Mouse (Mus musculus) 3T3-L1 (cell line): ENCODE measurements around the gene Muc5ac.

Experiments
- DNase-seq: peaks from one replicate; pipeline ENCODE4 v3.0.0-alpha.2; 2015; ENCODE audit warnings: low read depth, low spot score

The Muc5ac gene

GRCm38 (mm10) chr7:141835941-141836340, 47.2 kb downstream of the Muc5ac start:
- DNase-seq = no peak

- no peak for DNase-seq
These were observed 47.7 kb downstream of the Muc5ac start for GRCm38 (mm10) chr7:141836423-141836822.

DNA sequence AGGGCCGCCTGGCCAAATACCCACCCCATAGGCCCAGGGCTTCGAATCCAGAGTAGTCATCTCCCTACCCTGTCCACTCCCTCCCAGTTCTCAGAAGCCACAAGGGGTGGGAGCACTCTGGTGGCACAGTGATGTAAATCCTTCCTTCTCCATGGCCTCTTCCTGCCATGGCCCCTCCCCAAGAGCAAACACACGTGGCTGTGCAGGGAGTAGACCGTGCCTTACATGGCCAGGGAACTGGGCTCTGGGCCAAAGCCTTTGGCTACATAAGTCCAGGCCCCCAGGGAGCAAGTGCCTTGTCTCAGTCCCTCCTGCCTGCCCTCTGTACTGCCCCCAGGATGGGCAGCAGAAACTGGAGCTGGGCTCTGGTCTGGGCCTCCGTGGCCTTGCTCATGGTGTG, 50.0 kb downstream of the Muc5ac start, which contains the start of gene Muc5b:
TSS of gene Muc5b (plus strand) at position 292 of the 400 bp plus-strand sequence.
- DNase-seq = no peak

DNA sequence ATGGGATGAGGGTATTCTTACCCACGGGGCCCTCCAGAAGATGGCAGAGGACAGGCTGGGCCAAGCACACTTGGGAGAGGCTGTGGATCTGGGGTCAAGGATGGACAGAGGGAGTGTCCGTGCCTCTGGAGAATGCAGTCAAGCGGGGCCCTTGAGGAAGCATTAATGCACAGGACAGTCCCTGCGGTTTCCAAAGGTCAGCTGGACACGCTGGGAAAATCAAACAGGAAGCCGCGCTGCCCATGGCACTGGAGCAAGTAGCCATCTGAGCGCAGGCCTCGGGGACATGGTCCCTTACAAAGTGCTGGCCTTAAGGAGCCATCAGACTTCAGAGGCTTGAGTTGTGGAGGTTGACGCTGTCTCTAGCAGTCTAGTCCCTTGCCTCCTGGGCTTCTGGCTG, 51.6 kb downstream of the Muc5ac start:
- DNase-seq = no peak

DNA sequence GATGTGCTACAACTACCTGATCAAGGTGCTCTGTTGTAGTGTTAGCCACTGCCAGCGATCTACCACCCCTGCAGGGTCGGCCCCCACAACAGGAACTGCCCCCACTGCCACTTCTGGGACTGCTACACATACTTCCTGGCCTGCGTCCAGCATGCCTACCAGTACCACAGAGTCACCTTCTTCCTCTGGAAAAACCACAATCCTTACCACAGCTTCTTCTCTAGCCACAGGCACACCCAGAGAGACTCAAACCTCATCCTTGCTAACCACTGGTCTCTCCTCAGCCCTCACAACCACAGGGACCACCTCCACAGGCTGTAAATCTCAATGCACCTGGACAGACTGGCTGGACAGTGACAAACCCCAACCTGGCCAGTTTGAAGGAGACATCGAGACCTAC, 72.3 kb downstream of the Muc5ac start:
- no peak for DNase-seq
